Mouse (Mus musculus): ENCODE results near the gene Melk.

Melk gene

GRCm38 (mm10) chr4:44300781-44301750 lies at the start of gene Melk:
Melk (plus strand) TSS chr4:44300876.
- DNase-seq (ENCODE audit: extremely low spot score, low spot score), result peak; percentile 93

- DNase-seq (ENCODE audit: extremely low spot score, low spot score), result no peak
Observed at GRCm38 (mm10) chr4:44251521-44251920, 49.2 kb upstream of the Melk start.

GRCm38 (mm10) chr4:44251966-44252916 lies 48.4 kb upstream of the Melk start:
- no peak for DNase-seq (ENCODE audit: extremely low spot score, low spot score)

GRCm38 (mm10) chr4:44253191-44253590 lies 47.5 kb upstream of the Melk start:
- no peak for DNase-seq (ENCODE audit: extremely low spot score, low spot score)

GRCm38 (mm10) chr4:44254579-44254978 lies 46.1 kb upstream of the Melk start:
- no peak for DNase-seq (ENCODE audit: extremely low spot score, low spot score)

- DNase-seq (ENCODE audit: extremely low spot score, low spot score), result no peak
Observed at GRCm38 (mm10) chr4:44259126-44259525, 41.5 kb upstream of the Melk start.

DNA sequence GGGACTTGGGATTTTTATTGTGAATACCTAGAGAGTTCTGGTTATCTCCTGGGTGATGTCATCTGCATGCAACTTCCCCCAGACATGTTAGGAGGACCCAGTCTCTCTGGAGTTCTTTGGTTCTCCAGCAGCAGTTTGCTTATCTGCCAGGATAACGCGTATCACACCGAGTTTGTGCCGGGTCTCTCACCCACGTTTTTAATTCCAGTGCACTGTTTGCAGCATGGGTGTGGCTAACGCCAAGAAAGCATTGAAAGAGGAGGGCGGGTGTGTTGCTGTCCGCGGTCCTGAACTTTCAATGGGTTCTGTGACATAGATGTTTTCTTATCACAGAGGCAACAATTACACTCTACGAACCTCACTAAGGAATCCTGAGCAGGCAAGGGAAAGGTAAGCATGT lies 40.4 kb upstream of the Melk start:
- DNase-seq (ENCODE audit: extremely low spot score, low spot score), result peak; percentile 52

GRCm38 (mm10) chr4:44265500-44265899 lies 35.2 kb upstream of the Melk start:
- no peak for DNase-seq (ENCODE audit: extremely low spot score, low spot score)

DNA sequence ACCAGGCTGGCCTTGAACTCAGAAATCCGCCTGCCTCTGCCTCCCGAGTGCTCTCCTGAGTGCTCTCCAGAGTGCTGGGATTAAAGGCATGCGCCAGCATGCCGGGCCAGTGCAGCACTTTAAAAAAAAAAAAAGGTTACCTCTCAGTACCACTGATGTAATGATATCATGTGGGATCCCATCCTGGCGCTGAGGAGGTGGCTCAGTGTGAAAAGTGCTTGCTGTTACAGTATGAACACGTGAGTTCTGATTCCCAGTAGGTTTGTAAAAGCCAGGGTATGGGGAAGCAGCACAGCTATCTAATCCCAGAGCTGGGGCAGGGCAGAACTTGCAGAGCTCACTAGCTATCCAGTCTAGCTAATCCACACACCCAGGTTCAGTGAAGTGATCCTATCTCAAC lies 33.2 kb upstream of the Melk start:
- DNase-seq (ENCODE audit: extremely low spot score, low spot score), result no peak

DNA sequence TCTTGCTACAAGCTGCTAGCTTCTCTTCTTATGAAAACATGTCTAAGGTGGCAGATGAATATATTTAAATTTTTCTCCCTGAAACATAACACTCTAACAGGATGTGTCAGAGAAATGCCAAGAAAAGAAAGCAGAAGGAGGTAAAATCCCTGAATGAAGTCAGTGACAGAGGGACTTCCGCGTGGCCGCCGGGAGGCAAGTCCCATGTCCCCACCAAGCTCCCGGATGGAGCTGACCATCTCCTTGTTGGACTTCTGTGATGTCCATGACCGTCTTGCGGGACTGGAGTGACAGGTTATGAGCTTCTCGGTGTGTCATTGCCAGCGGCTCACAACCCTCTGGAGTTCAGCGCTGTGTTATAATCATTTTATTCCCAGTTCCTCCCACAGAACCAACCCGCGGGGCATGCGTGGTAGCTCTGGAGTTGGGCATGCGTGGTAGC lies 31.3 kb upstream of the Melk start:
- no peak for DNase-seq (ENCODE audit: extremely low spot score, low spot score)

DNA sequence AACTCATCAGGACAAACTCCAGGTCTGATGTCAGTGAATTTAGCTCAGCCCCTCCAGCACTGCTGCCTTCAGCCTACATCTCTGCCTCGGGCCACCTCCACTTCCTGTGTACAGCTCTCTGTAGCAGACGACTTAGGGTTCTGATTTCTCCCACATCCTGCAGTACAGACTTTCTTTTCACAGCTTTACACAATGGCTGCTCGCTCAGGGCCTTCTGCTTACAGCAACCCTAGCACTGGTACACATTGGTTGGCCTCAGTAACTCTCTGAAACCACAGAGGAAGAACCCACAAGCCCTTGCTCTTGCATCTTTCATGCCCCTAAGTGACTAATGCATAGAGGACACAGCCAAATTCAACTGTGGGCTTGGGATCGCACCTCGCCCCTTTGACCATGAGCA lies 29.5 kb upstream of the Melk start:
- DNase-seq (ENCODE audit: extremely low spot score, low spot score), result no peak

DNA sequence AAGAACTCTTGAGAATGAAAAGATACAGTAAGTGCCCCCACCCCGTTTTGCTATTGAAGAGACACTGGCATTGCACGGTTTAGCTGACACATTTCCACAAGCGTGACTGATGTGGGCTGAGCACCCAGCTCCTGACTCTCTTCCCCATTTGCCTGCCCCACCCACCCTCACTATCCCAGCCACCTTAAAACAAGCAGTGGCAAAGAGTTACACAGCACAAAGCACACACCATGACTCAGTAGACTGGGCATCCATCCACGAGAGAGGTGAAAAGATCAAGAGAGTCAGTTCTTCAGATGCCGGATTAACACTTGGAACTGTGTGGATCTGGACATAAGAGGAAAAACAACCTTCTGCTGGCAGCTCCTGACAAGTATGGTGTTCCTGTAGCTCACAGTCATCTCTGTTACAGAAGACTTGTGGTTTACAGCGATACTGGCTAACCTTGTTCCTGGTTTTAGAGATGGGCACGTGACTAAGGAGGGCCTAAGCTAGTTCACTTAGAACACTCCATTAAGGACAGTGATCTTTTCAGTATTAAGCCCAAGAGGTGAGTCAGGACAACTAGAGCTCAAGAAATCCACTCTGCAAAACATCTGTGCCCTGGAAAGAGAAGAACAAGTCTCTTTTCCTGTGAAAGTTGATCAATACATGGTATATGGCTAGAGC lies 18.9 kb upstream of the Melk start:
- no peak for DNase-seq (ENCODE audit: extremely low spot score, low spot score)

DNA sequence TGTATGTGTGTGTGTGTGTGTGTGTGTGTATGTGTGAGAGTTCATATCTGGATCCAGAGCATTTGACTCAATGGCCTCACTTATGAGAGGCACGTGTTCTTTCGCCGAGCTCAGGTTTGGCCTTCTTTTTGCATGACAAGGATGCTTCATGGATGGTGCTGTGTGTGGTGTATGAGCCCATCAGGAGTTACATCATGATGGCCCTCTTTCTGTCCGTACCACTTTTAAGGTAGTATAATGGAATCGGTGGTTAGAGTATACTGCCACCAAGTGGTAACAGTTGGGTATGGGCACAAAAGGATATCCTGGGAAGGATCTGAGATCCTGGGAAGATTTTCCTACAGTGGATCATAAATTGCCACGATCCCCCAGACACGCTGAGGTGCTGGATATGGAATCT lies 8.1 kb upstream of the Melk start:
- peak; percentile 45 for DNase-seq (ENCODE audit: extremely low spot score, low spot score)

GRCm38 (mm10) chr4:44295837-44296236 lies 4.8 kb upstream of the Melk start:
- DNase-seq (ENCODE audit: extremely low spot score, low spot score), result no peak

DNA sequence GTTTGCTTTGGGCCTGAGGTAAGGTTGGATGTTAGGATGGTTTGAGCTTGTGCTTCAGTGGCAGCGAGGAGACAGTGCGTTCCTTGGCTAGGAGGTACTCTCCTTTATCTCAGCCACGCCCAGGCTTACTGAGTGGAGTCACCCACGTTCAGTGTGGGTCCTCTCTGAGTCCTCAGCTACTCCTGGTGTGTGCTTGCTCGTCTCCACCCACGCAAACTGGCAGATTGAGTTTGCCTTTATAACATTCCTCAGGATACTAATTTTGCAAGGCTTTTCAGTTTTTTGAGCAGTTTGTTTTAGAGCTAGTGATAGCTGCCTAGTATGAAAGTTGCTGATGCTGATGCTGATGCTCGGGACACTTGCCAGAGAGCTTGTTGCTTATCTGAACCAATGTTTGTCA lies 5.9 kb downstream of the Melk start:
- no peak for DNase-seq (ENCODE audit: extremely low spot score, low spot score)

DNA sequence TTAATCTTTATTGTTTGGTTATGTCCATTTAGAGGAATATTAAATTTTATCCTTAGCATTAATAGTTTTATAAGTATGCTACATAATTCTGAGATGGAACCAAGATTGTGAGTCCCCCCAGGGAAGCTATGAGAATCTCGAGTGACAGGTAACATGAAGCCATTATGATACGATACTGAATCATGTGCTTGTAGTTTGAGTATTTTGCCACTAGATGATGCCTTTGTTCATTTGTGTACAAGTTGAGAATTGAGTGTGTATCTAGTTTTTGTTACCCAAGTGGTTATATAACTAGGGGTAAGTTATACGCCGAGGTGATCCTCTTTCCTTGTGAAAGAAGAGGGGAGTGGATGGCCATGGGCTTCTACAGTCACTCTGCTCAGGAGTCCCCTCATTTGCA lies 9.8 kb downstream of the Melk start:
- no peak for DNase-seq (ENCODE audit: extremely low spot score, low spot score)

DNA sequence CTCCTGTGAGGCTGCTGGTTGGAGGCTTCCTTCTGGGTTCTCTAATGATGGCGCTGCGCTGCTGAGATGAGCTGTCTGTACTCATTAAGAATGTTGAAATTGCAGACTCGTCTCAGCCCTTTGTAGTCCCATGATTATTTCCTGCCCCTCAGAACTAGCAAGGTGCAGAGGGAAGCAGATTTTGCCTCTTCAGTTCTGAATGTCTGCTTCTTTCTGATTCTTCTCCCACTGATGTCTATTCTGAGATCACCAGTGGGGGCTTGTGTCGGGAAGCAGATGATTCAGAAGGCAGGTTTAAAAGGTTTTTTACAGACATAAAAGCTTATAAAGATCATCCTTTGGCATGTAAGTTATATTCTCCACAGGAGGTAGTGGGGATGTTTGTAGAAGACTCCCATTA lies 10.2 kb downstream of the Melk start:
- DNase-seq (ENCODE audit: extremely low spot score, low spot score), result no peak

- DNase-seq (ENCODE audit: extremely low spot score, low spot score), result no peak
Observed at GRCm38 (mm10) chr4:44316270-44316809, 15.7 kb downstream of the Melk start.

DNA sequence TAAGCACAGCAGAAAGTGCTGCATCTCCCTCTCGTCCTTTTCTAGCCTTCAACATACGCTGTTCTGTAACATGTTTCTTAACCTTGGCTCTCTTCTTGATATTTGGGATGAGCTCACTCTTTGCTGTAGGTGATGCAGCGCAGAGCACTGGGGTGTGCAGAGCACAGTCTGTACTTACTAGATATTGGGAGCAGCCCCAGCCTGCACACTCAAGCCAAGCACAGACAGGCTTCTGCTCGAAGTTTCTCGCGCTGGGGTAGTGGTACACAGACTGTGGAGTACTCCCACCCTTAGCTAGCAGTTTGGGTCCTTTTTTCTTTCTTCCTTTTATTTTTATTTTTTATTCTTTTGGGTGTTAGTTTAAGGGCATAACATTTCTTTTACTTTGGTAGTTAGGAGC lies 19.8 kb downstream of the Melk start:
- DNase-seq (ENCODE audit: extremely low spot score, low spot score), result no peak

DNA sequence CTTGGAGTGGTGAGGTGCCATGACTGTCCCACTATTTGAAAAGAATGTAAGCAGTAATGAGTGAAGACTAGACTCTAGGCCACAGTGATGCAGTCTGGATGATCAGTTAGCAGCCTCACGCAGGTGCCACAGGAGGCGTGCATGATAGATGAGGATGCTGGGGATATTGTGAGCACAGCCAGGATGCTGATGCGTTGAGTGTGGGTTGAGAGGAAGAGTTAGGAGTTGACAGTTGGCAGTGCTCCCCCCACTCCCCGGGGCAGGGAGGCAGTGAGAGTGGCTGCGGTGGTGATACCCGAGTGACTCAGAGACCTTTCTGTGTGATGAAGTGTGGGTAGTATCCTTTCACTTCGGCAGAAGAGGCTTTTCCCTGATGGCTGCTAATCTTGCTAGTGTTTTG lies 21.4 kb downstream of the Melk start:
- no peak for DNase-seq (ENCODE audit: extremely low spot score, low spot score)

DNA sequence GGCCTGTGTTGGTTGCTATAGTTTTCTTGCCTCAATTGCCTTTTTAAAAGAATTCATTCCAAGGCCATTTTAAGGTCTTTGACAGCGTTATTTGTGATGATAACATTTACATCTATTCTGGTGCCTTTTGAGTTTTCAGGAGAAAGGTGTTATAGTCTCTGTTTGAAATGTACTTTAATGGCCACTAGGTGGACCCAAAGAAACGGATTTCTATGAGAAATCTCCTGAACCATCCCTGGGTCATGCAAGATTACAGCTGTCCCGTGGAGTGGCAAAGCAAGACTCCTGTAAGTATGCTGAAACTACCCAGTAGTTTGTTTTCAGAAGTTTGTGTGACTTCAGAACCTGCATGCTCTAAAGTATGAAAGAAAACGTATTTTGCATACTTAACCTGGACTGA lies 24.8 kb downstream of the Melk start:
- DNase-seq (ENCODE audit: extremely low spot score, low spot score), result no peak

Measured in neural tube, embryonic 10.5 days (tissue).